Mouse (Mus musculus) CH12.LX (cell line): ENCODE results near the gene Grid1. TPM values are rescaled to one million over a fixed set of nuclear protein-coding genes. Genes with fewer than 3 reads are reported as not detected.

Experiments
- DNase-seq: peaks from one replicate; pipeline ENCODE4 v3.0.0-alpha.2; 2013; ENCODE audit errors: extremely low read depth
- H3K27ac ChIP-seq: 2 replicates; pipeline ENCODE4 v1.5.1; 2012; ENCODE audit warnings: low read depth, mild to moderate bottlenecking, control low read depth, moderate library complexity; ENCODE audit not compliant: insufficient read depth
- H3K27me3 ChIP-seq: replicated peaks from 2 replicates; pipeline ENCODE3; 2012; ENCODE audit warnings: inconsistent platforms
- H3K36me3 ChIP-seq, 2 experiments: replicated peaks in 1 of 2; 2 replicates each; pipeline versions ENCODE3 to v1.6.1; 2012; ENCODE audit warnings: inconsistent platforms in 1 of 2, low read length in 1 of 2, mild to moderate bottlenecking in 1 of 2, mixed read lengths in 1 of 2, moderate library complexity in 1 of 2; ENCODE audit not compliant: control insufficient read depth in 1 of 2, insufficient read depth in 1 of 2
- H3K4me1 ChIP-seq, 2 experiments: 2 replicates each; pipeline ENCODE4 v1.6.1; 2012; ENCODE audit warnings: inconsistent platforms in 1 of 2, moderate library complexity in 1 of 2; ENCODE audit not compliant: insufficient read depth in 2 of 2, control insufficient read depth in 1 of 2
- H3K4me2 ChIP-seq: 2 replicates; pipeline ENCODE4 v1.6.1; 2012; ENCODE audit warnings: low read depth, mild to moderate bottlenecking, control low read depth; ENCODE audit not compliant: poor library complexity, insufficient read depth, severe bottlenecking
- H3K4me3 ChIP-seq, 3 experiments: fragments of 150-350 bp in 1 of 3; sonication (generic) in 1 of 3; replicated peaks in 1 of 3; 2 replicates each; pipeline versions ENCODE3 to v1.5.1; 2011 to 2012; ENCODE audit warnings: low read depth in 2 of 3, low read length in 2 of 3, mild to moderate bottlenecking in 2 of 3, moderate library complexity in 2 of 3, control low read depth in 1 of 3, improper control_type of control experiment in 1 of 3, inconsistent platforms in 1 of 3, mixed read lengths in 1 of 3; ENCODE audit not compliant: poor library complexity in 1 of 3
- H3K79me2 ChIP-seq: replicated peaks from 2 replicates; pipeline ENCODE4 v1.6.1; 2012; ENCODE audit warnings: mild to moderate bottlenecking, moderate library complexity; ENCODE audit not compliant: control insufficient read depth, poor library complexity, insufficient read depth, severe bottlenecking; ENCODE audit errors: extremely low read depth
- H3K9ac ChIP-seq: 2 replicates; pipeline ENCODE4 v1.6.1; 2012; ENCODE audit warnings: low read depth, mild to moderate bottlenecking, control low read depth, moderate library complexity; ENCODE audit not compliant: insufficient read depth
- H3K9me3 ChIP-seq: replicated peaks from 2 replicates; pipeline ENCODE3; 2012; ENCODE audit warnings: low read length, inconsistent platforms, mixed read lengths
- BHLHE40 ChIP-seq: IDR thresholded peaks from 2 replicates; pipeline ENCODE4 v1.6.1; 2011; ENCODE audit warnings: mild to moderate bottlenecking, low read depth, low read length, improper control_type of control experiment
- ELF1 ChIP-seq: IDR thresholded peaks from 2 replicates; pipeline ENCODE4 v1.6.1; 2014; ENCODE audit warnings: low read depth, mild to moderate bottlenecking, inconsistent platforms, low read length, improper control_type of control experiment
- EP300 ChIP-seq: IDR thresholded peaks from 2 replicates; pipeline ENCODE4 v1.6.1; 2011; ENCODE audit warnings: low read length, improper control_type of control experiment
- ETS1 ChIP-seq: conservative IDR thresholded peaks from 2 replicates; pipeline ENCODE4 v1.6.1; 2012; ENCODE audit warnings: low read depth, mild to moderate bottlenecking, inconsistent platforms, low read length, improper control_type of control experiment, moderate library complexity
- JUN ChIP-seq: IDR thresholded peaks from 2 replicates; pipeline ENCODE4 v1.6.1; 2011; ENCODE audit warnings: low read depth, mild to moderate bottlenecking, low read length, improper control_type of control experiment, moderate library complexity; ENCODE audit not compliant: insufficient read depth
- JUND ChIP-seq: conservative IDR thresholded peaks from 2 replicates; pipeline ENCODE4 v1.6.1; 2011; ENCODE audit warnings: low read depth, low read length, improper control_type of control experiment
- KAT2A ChIP-seq: IDR thresholded peaks from 2 replicates; pipeline ENCODE4 v1.6.1; 2012; ENCODE audit warnings: low read length, improper control_type of control experiment, inconsistent platforms; ENCODE audit not compliant: insufficient replicate concordance
- MAX ChIP-seq: IDR thresholded peaks from 2 replicates; pipeline ENCODE4 v1.6.1; 2011; ENCODE audit warnings: low read length, improper control_type of control experiment
- MAZ ChIP-seq: IDR thresholded peaks from 2 replicates; pipeline ENCODE4 v1.6.1; 2012; ENCODE audit warnings: low read depth, mild to moderate bottlenecking, inconsistent platforms, low read length, improper control_type of control experiment, moderate library complexity
- NELFE ChIP-seq: IDR thresholded peaks from 2 replicates; pipeline ENCODE4 v1.6.1; 2011; ENCODE audit warnings: low read depth, low read length, improper control_type of control experiment
- NRF1 ChIP-seq: IDR thresholded peaks from 2 replicates; pipeline ENCODE4 v1.6.1; 2014; ENCODE audit warnings: low read depth, mild to moderate bottlenecking, inconsistent platforms, low read length, improper control_type of control experiment, moderate library complexity
- RAD21 ChIP-seq: IDR thresholded peaks from 2 replicates; pipeline ENCODE4 v1.6.1; 2011; ENCODE audit warnings: low read depth, mild to moderate bottlenecking, low read length, improper control_type of control experiment, moderate library complexity
- SMC3 ChIP-seq: IDR thresholded peaks from 2 replicates; pipeline ENCODE4 v1.6.1; 2011; ENCODE audit warnings: low read depth, low read length, improper control_type of control experiment
- ZC3H11A ChIP-seq: IDR thresholded peaks from 2 replicates; pipeline ENCODE4 v1.6.1; 2012; ENCODE audit warnings: low read depth, mild to moderate bottlenecking, inconsistent platforms, low read length, improper control_type of control experiment
- ZMIZ1 ChIP-seq: IDR thresholded peaks from 2 replicates; pipeline ENCODE4 v1.6.1; 2012; ENCODE audit warnings: low read depth, mild to moderate bottlenecking, inconsistent platforms, low read length, improper control_type of control experiment
- ZNF384 ChIP-seq: IDR thresholded peaks from 2 replicates; pipeline ENCODE4 v1.6.1; 2012; ENCODE audit warnings: low read depth, low read length, improper control_type of control experiment, inconsistent platforms
- dilution Hi-C: fragments of 300-500 bp; cut with MboI; formaldehyde crosslinking; loops from 2 replicates; pipeline ENCODE4 v1.14.3; 2020; ENCODE audit warnings: low sequenced_read_pairs; ENCODE audit not compliant: extremely low pct_unique_long_range_greater_than_20kb, extremely low pct_ligation_motif_present
- in situ Hi-C: fragments of 300-500 bp; cut with MboI; formaldehyde crosslinking; loops from 3 replicates; pipeline ENCODE4 v1.14.3; 2019; ENCODE audit warnings: low sequenced_read_pairs, low pct_ligation_motif_present, low pct_unique_long_range_greater_than_20kb, mixed read lengths
- polyA plus RNA-seq: library from polyadenylated mRNA; unstranded; fragments of >175 nt; gene quantifications from 2 replicates; pipeline ENCODE4 v1.2.1, GENCODE M21; 2012; ENCODE audit warnings: low read depth; ENCODE audit not compliant: insufficient read length
- total RNA-seq, 2 experiments: library from RNA; depleted of rRNA; stranded (reverse); fragments of 300-350 nt in 1 of 2; fragments of >200 nt in 1 of 2; gene quantifications; 2 replicates each; pipeline ENCODE4 v1.2.3; 2012 to 2014

Gene Grid1
- total and polyA plus RNA-seq, 3 experiments: not detected

DNA sequence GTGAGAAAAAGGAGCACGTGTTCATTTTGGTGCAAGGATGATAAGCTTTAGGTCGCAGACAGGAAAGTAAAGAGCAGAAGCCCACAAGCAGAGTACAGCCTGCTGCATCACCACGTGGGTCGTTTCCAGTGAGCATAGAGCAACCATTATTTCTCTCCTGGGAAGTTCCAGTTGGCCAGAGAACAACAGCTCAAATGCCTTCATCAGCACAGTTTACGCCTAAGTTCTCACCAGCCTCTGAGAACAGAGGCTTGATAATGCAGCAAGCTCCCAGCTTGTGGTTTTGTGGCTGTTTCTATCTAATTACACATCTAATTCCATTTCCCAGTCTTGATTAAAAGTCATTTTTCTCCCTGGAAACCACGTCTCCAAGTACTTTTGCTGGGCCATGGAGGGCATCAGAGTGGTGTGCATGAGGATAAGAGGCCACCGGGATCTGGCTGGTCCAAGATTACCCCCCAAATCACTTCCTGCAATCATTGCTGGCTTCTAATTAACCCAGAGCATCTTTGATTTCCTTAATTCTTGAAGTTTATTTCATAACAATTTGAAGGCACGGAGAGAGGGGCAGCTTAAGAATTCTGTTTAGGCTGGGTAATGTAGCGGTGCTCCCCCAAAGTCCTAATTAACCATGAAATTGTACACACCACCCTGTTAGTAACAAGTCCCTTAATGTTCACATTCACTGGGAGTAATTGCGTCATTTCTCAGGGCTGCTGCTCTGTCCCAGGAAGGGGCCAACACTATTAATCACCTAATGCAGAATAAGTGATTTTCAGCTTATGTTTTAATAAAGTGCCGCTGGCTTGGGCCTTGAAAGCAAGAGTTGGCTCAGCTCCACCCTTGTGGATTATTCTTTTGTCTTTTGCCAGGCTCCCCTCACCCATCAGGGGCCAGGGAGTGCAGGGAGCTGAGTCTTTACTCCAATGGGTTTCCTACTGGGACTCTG lies 292.7 kb downstream of the Grid1 start:
- DNase-seq: no peak
- no peak overlapping the region for H3K4me3 ChIP-seq

DNA sequence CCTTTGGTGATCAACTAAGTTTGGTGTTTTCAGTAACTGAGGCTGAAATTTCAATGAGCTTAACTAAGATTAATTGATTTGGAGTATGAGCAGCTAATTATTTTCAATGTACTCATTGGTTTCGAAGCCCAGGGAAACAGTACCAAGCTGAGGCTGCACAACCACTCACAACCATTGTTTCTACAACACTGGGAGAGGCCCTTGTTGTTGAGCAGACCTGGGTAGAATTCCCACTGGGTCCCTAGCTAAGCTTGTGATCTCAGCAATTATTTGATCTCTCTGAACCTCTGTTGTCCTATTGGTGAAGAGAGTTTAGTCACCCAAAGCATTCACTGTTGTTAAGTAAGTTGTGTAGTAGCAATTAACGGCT lies 293.4 kb downstream of the Grid1 start:
- dilution Hi-C loops (no loop called here), in situ Hi-C loops (no loop called here)
- H3K79me2 ChIP-seq: no peaks in the 10 kb centered on the region
- no peaks in the 10 kb centered on the region for H3K4me1 ChIP-seq
- H3K9me3 ChIP-seq: no peaks in the 10 kb centered on the region
- no peak for DNase-seq
- no peak overlapping the region for H3K9ac ChIP-seq
- peaks cover 48% of the 10 kb centered on the region for H3K27me3 ChIP-seq
- no peak overlapping the region for H3K4me2 ChIP-seq
- no peak overlapping the region for H3K27ac ChIP-seq
- TF ChIP-seq JUN: no peak
- TF ChIP-seq NELFE: no peak
- TF ChIP-seq MAX: no peak
- TF ChIP-seq ZNF384: no peak
- no peak for TF ChIP-seq EP300
- TF ChIP-seq BHLHE40: no peak
- no peak for TF ChIP-seq JUND
- TF ChIP-seq ETS1: no peak
- no peak for TF ChIP-seq ELF1
- TF ChIP-seq SMC3: no peak
- no peak for TF ChIP-seq ZMIZ1
- TF ChIP-seq ZC3H11A: no peak
- no peak for TF ChIP-seq RAD21
- no peaks in the 10 kb centered on the region for H3K36me3 ChIP-seq
- H3K4me3 ChIP-seq: no peak overlapping the region

More for the DNA sequence above, 292.7 kb downstream of the Grid1 start:
- no peaks in the 10 kb centered on the region for H3K36me3 ChIP-seq
- dilution Hi-C loops (no loop called here), in situ Hi-C loops (no loop called here)
- H3K9me3 ChIP-seq: no peaks in the 10 kb centered on the region
- no peak overlapping the region for H3K9ac ChIP-seq
- H3K79me2 ChIP-seq: no peaks in the 10 kb centered on the region
- H3K27me3 ChIP-seq: peaks cover 41% of the 10 kb centered on the region
- no peak overlapping the region for H3K27ac ChIP-seq
- no peaks in the 10 kb centered on the region for H3K4me1 ChIP-seq
- no peak overlapping the region for H3K4me2 ChIP-seq
- TF ChIP-seq SMC3 (no peak), NRF1 (no peak), MAZ (no peak), KAT2A (no peak), JUN (no peak)
